In genomic region chr14:76555263-76556030, GRCm38 (mm10) we compare ENCODE assay signal across 8 mouse cellular contexts. TPM values are rescaled to one million over a fixed set of nuclear protein-coding genes. Genes with fewer than 3 reads are reported as not detected.
DNase-seq lines count a peak whose midpoint lies in the region; ATAC-seq and TF ChIP-seq lines count a peak whose summit lies in the region.

No protein-coding gene starts in this region.

- H3K36me3 ChIP-seq in lung, postnatal 0 days (ENCODE audit: insufficient read depth, low read length) = no peaks in the 10 kb centered on the region
- no peaks in the 10 kb centered on the region for H3K36me3 ChIP-seq in hindbrain, postnatal 0 days (ENCODE audit: insufficient read depth, low read length)
- H3K36me3 ChIP-seq in neural tube, embryonic 15.5 days = no peaks in the 10 kb centered on the region

- TF ChIP-seq POLR2A in cerebellum, adult 2 months (IDR thresholded peaks at IDR 0.05; ENCODE audit: borderline replicate concordance, insufficient read depth, low read length) = no peak

- peak in 1 of 2 experiments; percentile 41 for DNase-seq in cerebellum, adult 2 months
- no peak for DNase-seq in cerebellum, postnatal 14 days
- DNase-seq in lung, postnatal 0 days (ENCODE audit: low spot score) = peak; percentile 23
- DNase-seq in lung, postnatal 4 days = no peak
- peak; percentile 62 for DNase-seq in hindbrain, postnatal 0 days (ENCODE audit: low spot score)
- DNase-seq in urinary bladder, postnatal 25 days (ENCODE audit: low spot score) = no peak
- no peak for DNase-seq in gastrocnemius, postnatal 14 days

- no peak; the same call in 1 of the 2 replicates for ATAC-seq in lung, postnatal 0 days
- ATAC-seq in hindbrain, postnatal 0 days = 0 out of 2 replicates have a peak, but pooled peaks have one; percentile 41
- peak; percentile 39 for ATAC-seq in neural tube, embryonic 15.5 days (ENCODE audit: low FRiP score)

- intact Hi-C loops in gastrocnemius, postnatal 14 days (cut with DNase I; ENCODE audit: low total_unique reads) = loop anchor here (2.0 kb wide), 1 partner anchor 59 kb away; no protein-coding TSS in a partner anchor

- H3K9me3 ChIP-seq in lung, postnatal 0 days (ENCODE audit: low read length) = no peaks in the 10 kb centered on the region
- H3K9me3 ChIP-seq in hindbrain, postnatal 0 days (ENCODE audit: low read length) = no peaks in the 10 kb centered on the region
- H3K9me3 ChIP-seq in neural tube, embryonic 15.5 days (replicated peaks) = no peaks in the 10 kb centered on the region

- no peak overlapping the region; the same call in 1 of the 2 replicates for H3K9ac ChIP-seq in lung, postnatal 0 days (replicated peaks; ENCODE audit: low read depth)
- peak overlapping the region; percentile 65 for H3K9ac ChIP-seq in hindbrain, postnatal 0 days (replicated peaks; ENCODE audit: low read length)
- H3K9ac ChIP-seq in neural tube, embryonic 15.5 days (replicated peaks) = peak overlapping the region; percentile 95

- no peak for TF ChIP-seq CTCF in cerebellum, adult 2 months (IDR thresholded peaks at IDR 0.05; ENCODE audit: borderline replicate concordance, insufficient read depth, low read depth, low read length)
- TF ChIP-seq CTCF in lung, postnatal 0 days (IDR thresholded peaks at IDR 0.05) = no peak
- no peak for TF ChIP-seq CTCF in hindbrain, postnatal 0 days (IDR thresholded peaks at IDR 0.05; ENCODE audit: low read depth)

- WGBS in cerebellum, adult 2 months = 20% methylated on average over 18 of the region's 18 CpGs
- 51% methylated on average over 18 of the region's 18 CpGs for WGBS in lung, postnatal 0 days
- WGBS in hindbrain, postnatal 0 days = 37% methylated on average over 18 of the region's 18 CpGs
- 41% methylated on average over 18 of the region's 18 CpGs for WGBS in neural tube, embryonic 15.5 days

- peak overlapping the region; percentile 71; the same call in 1 of the 2 replicates for H3K4me2 ChIP-seq in lung, postnatal 0 days (replicated peaks; ENCODE audit: low read depth, low read length)
- peak overlapping the region; percentile 79 for H3K4me2 ChIP-seq in hindbrain, postnatal 0 days (ENCODE audit: low read depth, low read length)
- H3K4me2 ChIP-seq in neural tube, embryonic 15.5 days = peak overlapping the region; percentile 86

- peaks cover 8% of the 10 kb centered on the region; the same call in 1 of the 2 replicates for H3K4me1 ChIP-seq in cerebellum, adult 2 months (ENCODE audit: control insufficient read depth, insufficient read depth, low read length)
- H3K4me1 ChIP-seq in lung, postnatal 0 days (ENCODE audit: insufficient read depth, low read depth, low read length) = no peaks in the 10 kb centered on the region
- peaks cover 6% of the 10 kb centered on the region; the same call in 1 of the 2 replicates for H3K4me1 ChIP-seq in hindbrain, postnatal 0 days (ENCODE audit: insufficient read depth, low read length)
- peaks cover 38% of the 10 kb centered on the region for H3K4me1 ChIP-seq in neural tube, embryonic 15.5 days

- peak overlapping the region; percentile 66; the same call in 1 of the 2 replicates for H3K27ac ChIP-seq in cerebellum, adult 2 months (ENCODE audit: insufficient read depth, low read length)
- H3K27ac ChIP-seq in lung, postnatal 0 days (ENCODE audit: low read length) = no peak overlapping the region
- H3K27ac ChIP-seq in hindbrain, postnatal 0 days = peak overlapping the region; percentile 93
- H3K27ac ChIP-seq in neural tube, embryonic 15.5 days (replicated peaks) = peak overlapping the region; percentile 94

- peak overlapping the region; percentile 86 for H3K4me3 ChIP-seq in cerebellum, adult 2 months (replicated peaks; ENCODE audit: insufficient read depth, low read depth, low read length)
- no peak overlapping the region for H3K4me3 ChIP-seq in lung, postnatal 0 days (ENCODE audit: low read depth, low read length)
- H3K4me3 ChIP-seq in hindbrain, postnatal 0 days (ENCODE audit: low read length) = peak overlapping the region; percentile 45
- peak overlapping the region; percentile 81 for H3K4me3 ChIP-seq in neural tube, embryonic 15.5 days (replicated peaks)

- no peak for TF ChIP-seq EP300 in lung, postnatal 0 days (IDR thresholded peaks at IDR 0.05)

- no peaks in the 10 kb centered on the region for H3K27me3 ChIP-seq in cerebellum, adult 2 months (ENCODE audit: control insufficient read depth, insufficient read depth, low read length)
- H3K27me3 ChIP-seq in lung, postnatal 0 days (replicated peaks; ENCODE audit: insufficient read depth, low read length) = no peaks in the 10 kb centered on the region
- H3K27me3 ChIP-seq in hindbrain, postnatal 0 days (ENCODE audit: insufficient read depth, low read length) = no peaks in the 10 kb centered on the region
- no peaks in the 10 kb centered on the region for H3K27me3 ChIP-seq in neural tube, embryonic 15.5 days (replicated peaks)

RNA-seq across cellular contexts. Expression of gene Serp2, which starts 1.2 kb away (rescaled TPM):
- polyA plus RNA-seq in cerebellum, adult 2 months (2012; rRNA removed) = 173 and 177 TPM in 2 replicates
- 4.1 and 5.1 TPM in 2 replicates for polyA plus RNA-seq in lung, postnatal 0 days (2015; fragmentation: Nextera tagmentation; extraction: Ambion mirVana)
- total RNA-seq in hindbrain, postnatal 0 days (2014; rRNA removed) = 125 and 187 TPM in 2 replicates
- 243 and 245 TPM in 2 replicates for polyA plus RNA-seq in hindbrain, postnatal 0 days (2015; fragmentation: Nextera tagmentation; extraction: Ambion mirVana)
- polyA plus RNA-seq in neural tube, embryonic 15.5 days (2015; fragmentation: Nextera tagmentation; extraction: Ambion mirVana) = 207 and 245 TPM in 2 replicates
- under 1 TPM; 0.62 to 0.97 TPM for total RNA-seq in gastrocnemius, postnatal 14 days (2021)

Comparison
In these comparisons a context has a peak if more than half of its experiments do, and no peak if none do; other contexts are left out.
1. DNase-seq: peak in lung, postnatal 0 days (single experiment) and hindbrain, postnatal 0 days (single experiment); none in cerebellum, postnatal 14 days (0 of 2), lung, postnatal 4 days (0 of 2), urinary bladder, postnatal 25 days (single experiment) and gastrocnemius, postnatal 14 days (single experiment).
2. RNA of gene Serp2, which starts 1.2 kb away (polyA plus RNA-seq): 207 to 245 TPM in neural tube, embryonic 15.5 days, 243 to 245 TPM in hindbrain, postnatal 0 days and 173 to 177 TPM in cerebellum, adult 2 months; 4.1 to 5.1 TPM in lung, postnatal 0 days; every median in the first group is over 10 times any median in the second.
3. Peak in every context shown above with its lines, with median percentiles within 50 percentile points of each other: H3K4me2 ChIP-seq.